Mouse (Mus musculus) right cerebral cortex, postnatal 25 days (tissue): Measurements from ENCODE around the gene Amotl1.

ENCODE experiments used
- DNase-seq: peaks from one replicate; pipeline ENCODE4 v3.0.0; 2022

Amotl1 gene

GRCm38 (mm10) chr9:14641310-14642067 lies 3.4 kb downstream of the Amotl1 start:
- DNase-seq, result no peak

- DNase-seq, result no peak
Measured at GRCm38 (mm10) chr9:14636244-14636643, 8.6 kb downstream of the Amotl1 start.

GRCm38 (mm10) chr9:14635551-14635950 lies 9.3 kb downstream of the Amotl1 start:
- no peak for DNase-seq

- no peak for DNase-seq
Measured at GRCm38 (mm10) chr9:14634155-14634554, 10.7 kb downstream of the Amotl1 start.

- DNase-seq, result no peak
Measured at GRCm38 (mm10) chr9:14632365-14633163, 12.3 kb downstream of the Amotl1 start.

GRCm38 (mm10) chr9:14631729-14632128 lies 13.1 kb downstream of the Amotl1 start:
- DNase-seq, result no peak

- DNase-seq, result no peak
Measured at GRCm38 (mm10) chr9:14627525-14627924, 17.3 kb downstream of the Amotl1 start.

- no peak for DNase-seq
Measured at GRCm38 (mm10) chr9:14625961-14626360, 18.9 kb downstream of the Amotl1 start.

- no peak for DNase-seq
Measured at GRCm38 (mm10) chr9:14625024-14625423, 19.8 kb downstream of the Amotl1 start.

GRCm38 (mm10) chr9:14623928-14624327 lies 20.9 kb downstream of the Amotl1 start:
- no peak for DNase-seq

- DNase-seq, result no peak
Measured at GRCm38 (mm10) chr9:14623250-14623649, 21.6 kb downstream of the Amotl1 start.

GRCm38 (mm10) chr9:14622848-14623247 lies 22.0 kb downstream of the Amotl1 start:
- DNase-seq, result no peak

- no peak for DNase-seq
Measured at GRCm38 (mm10) chr9:14620107-14620506, 24.7 kb downstream of the Amotl1 start.

GRCm38 (mm10) chr9:14614931-14615880 lies 29.6 kb downstream of the Amotl1 start:
- no peak for DNase-seq

GRCm38 (mm10) chr9:14614205-14614930 lies 30.5 kb downstream of the Amotl1 start:
- DNase-seq, result peak; percentile 41

- no peak for DNase-seq
Measured at GRCm38 (mm10) chr9:14613308-14614204, 31.3 kb downstream of the Amotl1 start.

- DNase-seq, result no peak
Measured at GRCm38 (mm10) chr9:14612588-14612987, 32.3 kb downstream of the Amotl1 start.

GRCm38 (mm10) chr9:14608521-14608920 lies 36.3 kb downstream of the Amotl1 start:
- DNase-seq, result no peak

GRCm38 (mm10) chr9:14607464-14607863 lies 37.4 kb downstream of the Amotl1 start:
- DNase-seq, result no peak

GRCm38 (mm10) chr9:14605992-14606391 lies 38.9 kb downstream of the Amotl1 start:
- DNase-seq, result no peak

- no peak for DNase-seq
Measured at GRCm38 (mm10) chr9:14604363-14604762, 40.5 kb downstream of the Amotl1 start.
